Mouse (Mus musculus): ENCODE measurements at regions not wholly inside any gene's neighbourhood (a gene's known extent, or its start where the extent isn't known, plus 50 kb on each side); places are given as distances from the start of the nearest gene placed in this dataset.

DNA sequence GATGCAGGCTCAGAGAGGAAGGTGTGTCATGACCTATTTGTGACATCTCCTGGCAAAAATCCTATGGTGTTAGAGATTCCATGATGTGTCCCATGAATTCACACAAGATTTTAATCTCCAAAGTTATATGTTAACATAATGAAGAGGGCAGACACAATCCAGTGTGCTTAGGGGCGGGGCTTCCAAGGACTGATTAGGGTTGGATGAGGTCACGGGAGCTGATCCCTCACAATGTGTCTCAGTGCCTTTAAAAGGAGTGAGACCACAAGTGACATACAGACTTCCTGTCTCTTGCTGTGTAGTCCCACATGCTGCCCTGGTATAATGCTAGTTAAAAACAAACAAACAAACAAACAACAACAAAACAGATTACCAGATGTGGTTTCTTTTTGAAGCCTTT, 546.5 kb upstream of the Gm26657 start:
- TF ChIP-seq CTCF (IDR thresholded peaks at IDR 0.05) = no peak
- intact Hi-C loops (cut with DNase I) = no loop called here
- Histone ChIP-seq H3K27ac (no peak overlapping the region), H3K4me3 (no peak overlapping the region)
- no peak for DNase-seq (ENCODE audit: extremely low spot score in 1 of 2, low spot score in 2 of 2)

DNA sequence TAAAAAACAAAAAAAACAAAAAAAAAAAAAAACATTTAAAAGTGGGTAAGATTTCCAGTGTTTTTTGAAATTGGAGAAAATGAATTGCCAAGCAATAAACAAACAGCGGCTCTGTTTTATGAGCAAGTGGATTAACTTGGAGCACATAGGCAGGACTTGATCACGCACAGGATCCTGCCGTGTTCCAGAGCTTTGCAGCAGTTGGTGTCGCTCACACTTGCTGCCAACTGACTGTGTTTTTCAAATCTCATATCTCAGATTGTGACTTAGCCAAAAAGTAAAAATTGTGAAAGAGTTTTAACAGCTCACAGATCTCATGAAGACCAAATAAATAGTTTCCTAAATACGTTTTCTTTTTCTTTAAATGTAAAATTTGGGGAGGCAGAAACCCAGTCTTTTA, 547.4 kb upstream of the Gm26657 start:
- Histone ChIP-seq H3K4me3 (no peak overlapping the region), H3K27ac (no peak overlapping the region)
- no peak for TF ChIP-seq CTCF (IDR thresholded peaks at IDR 0.05)
- intact Hi-C loops (cut with DNase I) = no loop called here
- DNase-seq (ENCODE audit: extremely low spot score in 1 of 2, low spot score in 2 of 2) = no peak

DNA sequence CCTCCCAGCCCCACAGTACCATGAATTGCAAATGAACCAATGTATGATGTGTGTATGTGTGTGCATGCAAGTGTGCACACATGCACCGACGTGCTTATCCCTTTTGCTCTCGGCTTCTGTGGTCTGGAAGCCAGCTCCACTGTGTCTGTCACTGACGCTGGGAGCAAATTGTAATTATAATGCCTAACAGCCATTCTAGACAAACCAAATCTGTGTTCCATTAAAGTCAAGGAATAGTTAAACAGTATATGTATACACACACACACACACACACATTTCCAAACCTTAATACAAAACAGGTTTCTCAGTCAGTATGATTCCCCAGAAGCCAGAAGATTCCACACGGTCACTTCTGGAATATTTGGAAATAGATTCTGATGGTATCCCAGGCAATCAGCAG, 560.3 kb upstream of the Gm26657 start:
- no peak overlapping the region for H3K4me3 ChIP-seq
- DNase-seq (ENCODE audit: extremely low spot score in 1 of 2, low spot score in 2 of 2) = no peak
- no peak overlapping the region for H3K27ac ChIP-seq
- intact Hi-C loops (cut with DNase I) = no loop called here
- no peak for TF ChIP-seq CTCF (IDR thresholded peaks at IDR 0.05)

DNA sequence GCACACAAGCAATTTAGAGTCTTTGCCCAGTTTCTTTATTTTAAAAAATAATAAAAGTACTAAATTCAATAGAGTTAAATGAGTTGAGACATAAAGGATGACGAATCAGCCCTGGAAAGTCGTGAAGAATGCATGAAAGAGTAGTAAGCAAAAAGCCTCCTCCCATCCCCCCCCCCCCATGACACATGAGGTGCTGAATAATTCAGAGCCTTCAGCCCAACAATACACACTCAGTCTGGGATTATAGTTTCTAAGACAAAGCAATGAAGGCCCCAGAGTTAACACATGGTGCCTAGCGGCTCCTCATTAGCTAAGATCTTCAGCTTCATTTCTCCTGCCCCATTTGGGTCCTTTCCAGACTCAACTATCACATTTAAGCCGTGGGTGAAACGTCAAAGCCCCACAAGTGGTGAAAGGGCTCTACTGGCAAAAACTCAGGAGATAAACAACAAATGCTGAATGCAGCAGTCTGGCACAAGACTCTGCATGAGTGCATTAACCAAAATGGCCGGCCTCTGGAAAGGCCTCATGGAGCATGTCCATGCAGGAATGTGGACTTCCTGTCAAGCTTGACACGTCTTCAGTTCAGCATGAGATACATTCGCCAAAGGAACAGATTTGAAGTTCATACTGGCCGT, 560.9 kb upstream of the Gm26657 start:
- H3K27ac ChIP-seq = no peak overlapping the region
- DNase-seq (ENCODE audit: extremely low spot score in 1 of 2, low spot score in 2 of 2) = no peak
- TF ChIP-seq CTCF (IDR thresholded peaks at IDR 0.05) = no peak
- no peak overlapping the region for H3K4me3 ChIP-seq
- intact Hi-C loops (cut with DNase I) = no loop called here

DNA sequence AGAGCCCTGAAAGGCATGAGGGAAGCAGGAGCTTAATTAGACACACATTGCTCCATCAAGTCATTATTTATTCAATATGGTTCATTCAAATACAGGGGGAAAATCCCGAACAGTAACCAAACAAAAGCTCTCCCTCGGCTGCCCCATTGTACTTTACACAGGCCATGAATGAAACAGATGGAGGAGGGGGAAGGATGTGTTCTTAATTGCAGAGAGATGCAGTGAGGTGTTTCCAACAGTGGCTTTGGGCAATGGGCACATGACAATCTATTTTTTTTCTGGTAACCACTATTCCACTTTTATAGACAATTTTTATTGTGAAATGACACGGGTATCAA, 578.6 kb upstream of the Gm26657 start:
- Histone ChIP-seq H3K4me3 (no peak overlapping the region), H3K27ac (no peak overlapping the region)
- DNase-seq (ENCODE audit: extremely low spot score in 1 of 2, low spot score in 2 of 2) = no peak
- TF ChIP-seq CTCF (IDR thresholded peaks at IDR 0.05) = no peak
- intact Hi-C loops (cut with DNase I) = no loop called here

DNA sequence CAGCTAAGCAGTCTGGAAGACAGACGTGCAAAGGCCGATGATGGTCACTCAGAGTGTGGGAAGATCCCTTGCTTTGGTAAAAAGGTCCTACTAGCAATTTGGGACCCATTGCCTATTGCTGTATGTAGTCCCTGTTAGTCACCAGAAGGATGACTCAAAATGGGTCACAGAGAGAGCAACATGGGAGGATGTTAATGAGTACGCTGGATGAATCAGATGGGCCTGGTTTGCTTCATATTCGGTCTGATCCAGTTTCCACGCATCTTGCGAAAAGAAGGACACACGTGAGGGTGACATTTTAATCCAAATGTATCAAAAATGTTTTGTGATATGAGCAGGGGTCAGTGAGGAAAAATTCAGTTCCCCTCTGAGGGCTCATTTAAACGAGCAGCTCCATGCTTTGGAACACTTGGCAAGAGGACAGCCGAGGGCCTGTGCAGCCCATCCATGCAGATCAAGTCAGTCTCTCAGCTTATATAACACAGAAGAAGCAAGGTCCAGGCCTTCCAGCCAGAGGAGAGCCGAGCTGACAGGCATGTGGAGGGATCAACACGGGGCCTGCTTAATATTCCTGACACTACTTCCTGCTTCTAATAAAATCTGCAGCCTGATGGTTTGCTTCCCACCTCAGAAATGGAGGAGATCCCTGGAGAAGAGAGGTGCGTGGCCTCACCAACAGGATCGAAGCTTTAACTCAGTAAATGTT, 579.2 kb upstream of the Gm26657 start:
- Histone ChIP-seq H3K4me3 (no peak overlapping the region), H3K27ac (no peak overlapping the region)
- intact Hi-C loops (cut with DNase I) = no loop called here
- DNase-seq (ENCODE audit: extremely low spot score in 1 of 2, low spot score in 2 of 2) = no peak
- TF ChIP-seq CTCF (IDR thresholded peaks at IDR 0.05) = no peak

DNA sequence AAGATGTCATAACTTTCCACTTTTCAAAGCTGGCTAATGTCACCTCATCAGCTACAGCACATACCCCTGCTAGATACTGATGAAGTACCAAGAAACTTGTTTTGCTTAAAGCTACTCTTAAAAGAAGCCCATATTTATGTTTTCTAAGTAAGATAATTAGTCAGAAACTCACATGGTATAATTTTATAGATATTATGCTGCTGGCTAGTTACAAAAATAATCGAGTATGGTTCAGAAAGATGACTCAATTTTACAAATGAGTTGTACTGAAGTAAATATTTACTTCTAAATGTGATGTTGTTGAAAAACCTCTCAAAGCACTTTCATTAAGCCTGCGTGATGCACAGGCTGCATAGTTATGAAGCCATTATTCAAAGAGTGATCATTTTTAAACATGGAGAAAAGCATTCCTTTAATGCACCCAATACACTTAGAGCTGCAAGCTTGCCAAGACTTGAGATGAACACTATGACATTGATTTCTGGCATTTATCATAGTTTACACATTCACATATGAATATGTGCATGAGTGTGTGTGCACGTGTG, 582.3 kb upstream of the Gm26657 start:
- TF ChIP-seq CTCF (IDR thresholded peaks at IDR 0.05) = no peak
- intact Hi-C loops (cut with DNase I) = no loop called here
- no peak for DNase-seq (ENCODE audit: extremely low spot score in 1 of 2, low spot score in 2 of 2)
- H3K27ac ChIP-seq = no peak overlapping the region
- no peak overlapping the region for H3K4me3 ChIP-seq

DNA sequence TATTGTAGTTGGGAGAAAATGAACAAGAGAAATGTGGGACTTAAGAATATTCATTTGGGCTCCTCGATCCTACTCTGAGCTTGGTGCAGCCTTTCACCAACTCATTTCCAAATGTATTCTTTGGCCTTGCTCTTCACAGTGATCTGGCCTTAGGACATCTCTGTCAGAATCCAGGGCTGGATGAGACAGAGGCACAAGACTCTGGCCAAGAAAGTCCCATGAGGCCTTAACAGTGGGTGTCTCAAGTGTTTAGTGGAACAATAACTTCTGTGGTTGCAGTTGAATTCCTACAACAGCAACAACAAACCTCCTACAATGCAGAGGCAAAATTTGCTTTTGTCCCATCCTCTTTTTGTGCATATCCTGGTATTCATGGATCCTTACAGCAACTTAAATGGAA, 589.2 kb upstream of the Gm26657 start:
- no peak for TF ChIP-seq CTCF (IDR thresholded peaks at IDR 0.05)
- Histone ChIP-seq H3K4me3 (no peak overlapping the region), H3K27ac (no peak overlapping the region)
- no peak for DNase-seq (ENCODE audit: extremely low spot score in 1 of 2, low spot score in 2 of 2)
- intact Hi-C loops (cut with DNase I) = no loop called here

DNA sequence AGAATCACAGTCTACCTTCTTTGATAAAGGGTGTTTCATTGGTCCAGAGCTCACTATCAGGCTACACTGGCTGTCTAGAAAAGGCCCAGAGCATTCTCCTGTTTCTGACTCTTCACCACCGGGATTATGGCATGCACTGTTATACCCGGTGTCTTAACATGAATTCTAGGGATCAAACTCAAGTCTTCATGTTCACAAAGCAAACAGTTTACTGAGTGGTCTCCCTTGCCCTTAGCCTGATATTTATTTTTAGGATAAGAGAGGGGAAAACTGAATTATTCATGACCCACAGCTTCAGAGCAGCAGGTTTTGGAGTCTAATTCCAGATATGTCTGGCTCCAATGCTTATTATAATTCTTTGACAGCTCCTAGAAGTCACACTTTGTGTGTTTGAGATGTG, 596.0 kb upstream of the Gm26657 start:
- TF ChIP-seq CTCF (IDR thresholded peaks at IDR 0.05) = no peak
- intact Hi-C loops (cut with DNase I) = no loop called here
- Histone ChIP-seq H3K27ac (no peak overlapping the region), H3K4me3 (no peak overlapping the region)
- DNase-seq (ENCODE audit: extremely low spot score in 1 of 2, low spot score in 2 of 2) = no peak

DNA sequence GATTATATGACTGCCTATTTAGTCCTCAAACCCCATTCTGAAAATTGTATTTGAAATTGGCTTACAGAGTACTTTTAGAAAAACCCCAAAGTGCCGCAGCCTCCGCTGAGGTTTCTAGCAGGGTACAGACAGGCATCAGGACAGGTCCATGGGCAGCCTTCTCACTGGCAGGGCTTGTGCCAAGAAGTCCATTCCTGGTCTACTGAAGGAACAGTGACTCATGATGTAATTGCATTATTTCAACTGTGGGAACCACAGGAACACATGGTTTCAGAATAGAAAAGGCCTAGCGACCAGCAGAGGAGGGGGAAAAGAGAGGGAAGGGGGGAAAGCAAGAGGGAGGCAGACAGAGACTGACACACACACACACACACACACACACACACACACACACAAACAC, 603.0 kb upstream of the Gm26657 start:
- no peak overlapping the region for H3K27ac ChIP-seq
- no peak overlapping the region for H3K4me3 ChIP-seq
- TF ChIP-seq CTCF (IDR thresholded peaks at IDR 0.05) = no peak
- DNase-seq (ENCODE audit: extremely low spot score in 1 of 2, low spot score in 2 of 2) = no peak
- intact Hi-C loops (cut with DNase I) = no loop called here

DNA sequence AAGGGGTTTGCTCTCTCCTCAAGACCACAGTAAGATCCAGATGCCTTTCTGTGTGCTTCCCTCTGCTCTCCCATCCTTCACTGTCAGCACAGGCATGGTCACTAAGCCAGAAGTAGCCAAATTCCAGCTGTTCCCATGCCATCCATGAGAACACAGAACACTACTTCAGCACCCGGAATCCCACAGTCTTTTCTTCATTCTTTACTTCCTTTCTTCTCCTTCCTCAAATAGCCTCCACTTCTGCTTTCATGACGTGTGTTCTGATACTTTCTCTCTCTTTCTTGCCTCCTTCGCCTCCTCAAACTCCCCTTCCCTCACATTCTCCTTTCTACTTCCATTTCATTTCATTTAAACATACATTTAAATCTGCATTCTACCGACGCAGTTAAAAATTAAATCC, 602.1 kb upstream of the Klf4 start:
- H3K4me3 ChIP-seq = no peak overlapping the region
- no peak for TF ChIP-seq CTCF (IDR thresholded peaks at IDR 0.05)
- intact Hi-C loops (cut with DNase I) = no loop called here
- H3K27ac ChIP-seq = no peak overlapping the region
- no peak for DNase-seq (ENCODE audit: extremely low spot score in 1 of 2, low spot score in 2 of 2)

DNA sequence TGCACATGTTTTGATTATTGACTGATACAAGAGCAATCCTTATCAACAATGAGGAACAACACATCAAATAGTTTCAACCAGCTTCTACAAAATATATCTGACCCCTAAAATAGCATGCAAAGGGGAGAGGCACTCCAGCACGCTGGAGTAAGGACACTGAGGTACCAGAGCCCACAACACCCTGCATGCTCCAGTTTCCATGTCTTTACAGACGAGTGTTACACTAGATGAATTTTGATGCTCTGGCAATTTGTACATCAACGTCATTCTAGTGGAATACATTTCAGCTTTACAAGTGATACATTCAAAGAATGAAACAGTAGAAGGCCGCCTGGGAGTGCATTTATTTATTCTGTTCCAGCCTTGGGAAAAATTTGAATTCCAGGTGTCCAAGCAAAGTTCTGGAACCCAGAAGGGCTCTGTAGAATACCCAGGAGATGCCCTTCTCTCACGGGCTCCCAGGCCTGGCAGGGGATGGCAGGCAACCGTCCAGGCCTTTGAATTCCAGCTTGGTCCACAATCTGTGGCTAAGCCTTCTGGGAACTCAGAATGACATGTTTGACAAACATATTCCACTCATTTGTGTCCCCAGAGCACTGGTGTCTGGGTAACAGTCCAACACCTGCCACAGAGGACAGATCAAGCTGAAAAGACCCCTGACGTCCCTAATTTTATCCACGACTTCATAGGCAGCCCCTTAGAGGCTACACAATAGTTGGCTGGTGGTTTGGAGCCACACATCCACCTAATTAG, 595.6 kb upstream of the Klf4 start:
- Histone ChIP-seq H3K4me3 (no peak overlapping the region), H3K27ac (no peak overlapping the region)
- DNase-seq (ENCODE audit: extremely low spot score in 1 of 2, low spot score in 2 of 2) = no peak
- intact Hi-C loops (cut with DNase I) = no loop called here
- no peak for TF ChIP-seq CTCF (IDR thresholded peaks at IDR 0.05)
